Mouse (Mus musculus) olfactory bulb, adult 2 months (tissue): ENCODE data around the gene Calu.

Experiments
- CTCF ChIP-seq: fragments of 200-500 bp; IDR thresholded peaks from 2 replicates; pipeline ENCODE4 v1.5.1; 2012; ENCODE audit warnings: low read depth, mild to moderate bottlenecking, low read length, moderate library complexity; ENCODE audit not compliant: insufficient read depth
- POLR2A ChIP-seq: fragments of 200-500 bp; IDR thresholded peaks from 2 replicates; pipeline ENCODE4 v1.6.1; 2012; ENCODE audit warnings: mild to moderate bottlenecking, low read depth, low read length, moderate library complexity; ENCODE audit not compliant: insufficient read depth

DNA sequence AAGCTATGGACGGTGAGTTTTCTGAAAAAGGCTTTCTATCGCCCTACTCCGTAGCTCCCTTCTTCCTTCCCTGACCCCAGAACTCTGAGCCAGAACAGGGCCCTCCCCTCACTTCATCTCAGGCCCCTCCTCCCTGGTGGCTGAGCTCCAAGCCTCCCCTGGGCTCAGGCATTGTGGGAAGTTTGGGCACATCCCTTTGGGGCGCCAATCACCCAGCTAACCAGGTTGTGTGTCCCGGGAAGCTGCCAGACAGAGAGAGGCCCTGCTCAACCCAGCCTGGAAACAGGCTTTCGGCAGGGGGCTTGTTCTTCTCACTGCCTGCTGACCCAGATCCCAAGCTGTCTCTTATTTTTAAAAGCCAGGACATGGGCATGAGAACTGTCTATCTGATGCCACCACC lies 49.7 kb downstream of the Calu start:
- TF ChIP-seq POLR2A (no peak), CTCF (no peak)
